Mouse (Mus musculus) kidney, adult 2 months (tissue): Measurements from ENCODE around the gene Tcaf3. TPM values are rescaled to one million over a fixed set of nuclear protein-coding genes. Genes with fewer than 3 reads are reported as not detected.

Source experiments
- DNase-seq: peaks from one replicate; pipeline ENCODE4 v3.0.0; 2021
- H3K27ac ChIP-seq: fragments of 200-500 bp; 2 replicates; pipeline ENCODE4 v1.5.1; 2012; ENCODE audit warnings: low read depth, low read length, control low read depth, inconsistent platforms; ENCODE audit not compliant: insufficient read depth
- H3K27me3 ChIP-seq: fragments of 200-500 bp; replicated peaks from 2 replicates; pipeline ENCODE4 v1.6.1; 2012; ENCODE audit warnings: mild to moderate bottlenecking, moderate library complexity, low read length, inconsistent platforms; ENCODE audit not compliant: control insufficient read depth, insufficient read depth
- H3K36me3 ChIP-seq: fragments of 200-500 bp; 2 replicates; pipeline ENCODE4 v1.6.1; 2012; ENCODE audit warnings: mild to moderate bottlenecking, moderate library complexity, low read length, inconsistent platforms; ENCODE audit not compliant: control insufficient read depth, insufficient read depth
- H3K4me1 ChIP-seq: fragments of 200-500 bp; 2 replicates; pipeline ENCODE4 v1.6.1; 2011; ENCODE audit warnings: low read length; ENCODE audit not compliant: control insufficient read depth, insufficient read depth
- H3K4me3 ChIP-seq: fragments of 200-500 bp; 2 replicates; pipeline ENCODE4 v1.5.1; 2011; ENCODE audit warnings: mild to moderate bottlenecking, low read depth, low read length, control low read depth; ENCODE audit not compliant: insufficient read depth
- CTCF ChIP-seq: fragments of 200-500 bp; conservative IDR thresholded peaks from 2 replicates; pipeline ENCODE4 v1.5.1; 2011; ENCODE audit warnings: low read depth, mild to moderate bottlenecking, control low read depth, low read length, moderate library complexity, mixed read lengths; ENCODE audit not compliant: insufficient read depth, insufficient read length
- POLR2A ChIP-seq: fragments of 200-500 bp; IDR thresholded peaks from one replicate; pipeline ENCODE4 v1.6.1; 2011; ENCODE audit warnings: low read depth, low read length, control low read depth
- WGBS: fragments of 180-500 bp; shearing (Covaris S2); methylation state at CpG from one replicate; pipeline ENCODE4 v1.1.7; 2018; 5-methylcytosine and 5-hydroxymethylcytosine counted together
- polyA plus RNA-seq: library from polyadenylated mRNA; depleted of rRNA; stranded (reverse); fragments of >200 nt; gene quantifications from 2 replicates; pipeline ENCODE4 v1.2.3, GENCODE M21; 2012

Gene Tcaf3
- polyA plus RNA-seq, 1 experiment, result not detected

- 86% methylated on average over 2 of the region's 2 CpGs for WGBS
- H3K4me3 ChIP-seq, result no peak overlapping the region
- no peak overlapping the region for H3K27ac ChIP-seq
- no peaks in the 10 kb centered on the region for H3K36me3 ChIP-seq
- TF ChIP-seq CTCF, result no peak
- no peak for TF ChIP-seq POLR2A
- no peaks in the 10 kb centered on the region for H3K4me1 ChIP-seq
- no peak for DNase-seq
- no peaks in the 10 kb centered on the region for H3K27me3 ChIP-seq
These were observed 31.4 kb downstream of the Tcaf3 start for GRCm38 (mm10) chr6:42566076-42566598.

DNA sequence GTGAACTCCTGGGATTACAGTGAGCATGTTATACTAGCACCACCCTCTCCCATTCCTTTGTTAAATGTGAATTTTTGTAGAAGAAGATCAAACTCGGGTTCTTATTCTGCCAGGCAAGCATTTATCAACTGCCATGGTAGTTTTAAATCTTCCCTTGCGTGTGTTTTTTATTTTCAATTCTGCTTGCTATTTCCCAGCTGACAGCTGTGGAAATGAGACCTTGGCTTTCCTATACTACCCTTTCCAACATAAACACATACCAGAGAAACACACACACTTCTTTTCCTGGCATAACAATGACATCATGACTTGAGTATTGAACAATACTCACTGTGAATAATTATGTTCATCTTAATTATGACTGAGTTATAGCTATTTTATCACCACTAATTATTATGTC, 35.2 kb downstream of the Tcaf3 start:
- WGBS, result 50% methylated on average over 2 of the region's 2 CpGs
- no peaks in the 10 kb centered on the region for H3K36me3 ChIP-seq
- TF ChIP-seq POLR2A (no peak), CTCF (no peak)
- no peaks in the 10 kb centered on the region for H3K27me3 ChIP-seq
- no peak for DNase-seq
- no peak overlapping the region for H3K27ac ChIP-seq
- no peak overlapping the region for H3K4me3 ChIP-seq
- H3K4me1 ChIP-seq, result no peaks in the 10 kb centered on the region

DNA sequence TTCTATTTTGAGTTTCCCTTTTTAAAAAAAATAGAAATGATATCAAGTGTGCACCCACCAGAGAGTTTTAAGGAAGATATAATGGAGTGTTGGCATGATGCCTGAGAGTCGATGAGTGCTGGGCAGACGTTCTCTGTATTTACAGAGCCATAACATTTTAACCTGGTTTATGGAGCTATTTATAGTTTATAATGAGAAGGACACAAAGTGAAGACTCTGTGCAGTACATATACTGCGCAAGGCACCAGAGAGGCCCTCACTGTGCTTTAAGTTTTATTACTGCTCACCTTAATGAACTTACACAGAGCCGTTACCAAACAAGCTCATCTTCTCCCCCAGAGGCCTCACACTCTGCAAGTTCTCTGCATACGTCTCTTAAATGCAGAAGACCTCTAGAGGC, 36.6 kb downstream of the Tcaf3 start:
- TF ChIP-seq POLR2A (no peak), CTCF (no peak)
- H3K4me3 ChIP-seq, result no peak overlapping the region

DNA sequence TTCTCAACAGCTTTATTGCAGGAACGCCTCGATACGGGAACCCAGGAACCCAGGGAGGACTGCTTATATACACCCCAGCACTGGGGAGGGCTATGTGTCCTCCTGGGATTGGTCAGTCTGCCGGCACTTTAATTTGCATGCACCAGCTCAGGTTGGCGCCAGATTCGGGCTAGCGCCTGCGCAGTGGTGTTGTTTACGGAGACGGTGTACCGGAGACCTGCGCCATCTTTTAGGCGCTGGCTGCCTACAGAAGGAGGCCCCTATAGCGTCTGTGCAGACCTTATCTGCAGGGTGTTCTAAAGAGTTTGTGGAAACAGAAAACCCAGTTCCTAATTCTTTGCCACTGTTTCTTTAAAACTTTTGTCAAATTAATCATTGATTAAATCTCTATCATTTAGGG, 38.9 kb downstream of the Tcaf3 start:
- Histone ChIP-seq H3K27ac (no peak overlapping the region), H3K4me3 (no peak overlapping the region), H3K27me3 (no peaks in the 10 kb centered on the region), H3K4me1 (no peaks in the 10 kb centered on the region), H3K36me3 (no peaks in the 10 kb centered on the region)
- no peak for DNase-seq
- 95% methylated on average over 14 of the region's 14 CpGs for WGBS
- TF ChIP-seq CTCF, result no peak
- no peak for TF ChIP-seq POLR2A

More for the DNA sequence above, 36.6 kb downstream of the Tcaf3 start:
- DNase-seq, result no peak
- Histone ChIP-seq H3K4me1 (no peaks in the 10 kb centered on the region), H3K27ac (no peak overlapping the region), H3K36me3 (no peaks in the 10 kb centered on the region), H3K27me3 (no peaks in the 10 kb centered on the region)
- WGBS, result 69% methylated on average over 5 of the region's 5 CpGs

GRCm38 (mm10) chr6:42547461-42547860, 50.0 kb downstream of the Tcaf3 start, which contains the start of gene Olfr455:
Gene Olfr455 (minus strand): TSS chr6:42547587.
- TF ChIP-seq CTCF (no peak), POLR2A (no peak)
- WGBS, result 78% methylated on average over 4 of the region's 4 CpGs
- no peaks in the 10 kb centered on the region for H3K27me3 ChIP-seq
- DNase-seq, result peak; percentile 13
- no peak within 1 kb of the TSS for H3K27ac ChIP-seq
- no peak within 1 kb of the TSS for H3K4me3 ChIP-seq
- H3K36me3 ChIP-seq, result no peaks in the 10 kb centered on the region
- H3K4me1 ChIP-seq, result no peaks in the 10 kb centered on the region

DNA sequence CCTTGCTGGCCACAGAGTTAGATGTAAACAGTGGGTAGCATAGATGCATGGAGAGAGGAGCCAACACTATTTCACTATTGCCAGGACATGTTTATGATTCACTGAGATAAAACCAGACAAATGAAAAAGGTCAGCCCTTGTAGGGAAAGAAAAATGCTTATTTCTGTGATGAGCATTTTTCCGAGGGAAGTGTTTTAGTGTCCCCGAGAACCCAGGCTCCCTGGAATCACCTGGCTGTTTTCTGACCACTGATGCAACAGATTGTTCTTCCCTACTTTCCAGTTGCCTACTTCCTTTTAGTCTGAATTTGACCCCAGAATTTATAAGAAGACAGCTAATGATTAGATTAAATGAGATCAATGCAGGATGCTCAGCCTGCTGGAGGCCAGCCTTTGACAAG, 51.3 kb downstream of the Tcaf3 start:
- TF ChIP-seq CTCF (no peak), POLR2A (no peak)
- no peaks in the 10 kb centered on the region for H3K27me3 ChIP-seq
- no peak overlapping the region for H3K4me3 ChIP-seq
- H3K27ac ChIP-seq, result no peak overlapping the region
- no peak for DNase-seq
- 76% methylated on average over 2 of the region's 2 CpGs for WGBS
- H3K4me1 ChIP-seq, result no peaks in the 10 kb centered on the region
- no peaks in the 10 kb centered on the region for H3K36me3 ChIP-seq

- no peaks in the 10 kb centered on the region for H3K27me3 ChIP-seq
- peak; percentile 46 for DNase-seq
- H3K4me3 ChIP-seq, result no peak overlapping the region
- H3K27ac ChIP-seq, result no peak overlapping the region
- 47% methylated on average over 2 of the region's 2 CpGs for WGBS
- H3K36me3 ChIP-seq, result no peaks in the 10 kb centered on the region
- TF ChIP-seq POLR2A (no peak), CTCF (no peak)
- no peaks in the 10 kb centered on the region for H3K4me1 ChIP-seq
These were observed 52.0 kb downstream of the Tcaf3 start for GRCm38 (mm10) chr6:42545451-42545885.
